Mouse (Mus musculus) hindbrain, embryonic 11.5 days (tissue): ENCODE results near the gene Unk. TPM values are rescaled to one million over a fixed set of nuclear protein-coding genes. Genes with fewer than 3 reads are reported as not detected.
"Not testable (repeated sequence)": the region's sequence is repeated elsewhere in the genome, so short reads cannot be mapped to it uniquely, and the experiment has no call there.

Experiments used
- ATAC-seq: fragments of 200-750 bp; cut with Nextera tagmentation; 2 replicates; pipeline ENCODE4 v1.8.0; 2017; ENCODE audit warnings: mild to moderate bottlenecking, moderate TSS enrichment, moderate library complexity; ENCODE audit not compliant: low FRiP score
- DNase-seq: peaks from one replicate; pipeline ENCODE4 v3.0.0-alpha.2; 2015; ENCODE audit warnings: low spot score
- H3K27ac ChIP-seq: fragments of 300-500 bp; sonication (generic); 2 replicates; pipeline ENCODE4 v1.5.1; 2014; ENCODE audit warnings: mild to moderate bottlenecking, low read depth, low read length
- H3K27me3 ChIP-seq: fragments of 300-500 bp; sonication (generic); 2 replicates; pipeline ENCODE4 v1.6.1; 2014; ENCODE audit warnings: mild to moderate bottlenecking, low read length, moderate library complexity, mixed read lengths; ENCODE audit not compliant: control insufficient read depth, insufficient read depth
- H3K36me3 ChIP-seq: fragments of 300-500 bp; sonication (generic); 2 replicates; pipeline ENCODE4 v1.6.1; 2014; ENCODE audit warnings: mild to moderate bottlenecking, low read length, moderate library complexity, mixed read lengths; ENCODE audit not compliant: control insufficient read depth, insufficient read depth
- H3K4me1 ChIP-seq: fragments of 300-500 bp; sonication (generic); replicated peaks from 2 replicates; pipeline ENCODE4 v1.6.1; 2014; ENCODE audit warnings: low read length, mixed read lengths; ENCODE audit not compliant: control insufficient read depth, insufficient read depth
- H3K4me2 ChIP-seq: fragments of 300-500 bp; sonication (generic); replicated peaks from 2 replicates; pipeline ENCODE4 v1.6.1; 2014; ENCODE audit warnings: mild to moderate bottlenecking, low read depth, low read length
- H3K4me3 ChIP-seq: fragments of 300-500 bp; sonication (generic); 2 replicates; pipeline ENCODE4 v1.5.1; 2014; ENCODE audit warnings: low read depth, low read length
- H3K9ac ChIP-seq: fragments of 300-500 bp; sonication (generic); 2 replicates; pipeline ENCODE4 v1.6.1; 2014; ENCODE audit warnings: low read depth, low read length
- H3K9me3 ChIP-seq: fragments of 300-500 bp; sonication (generic); 2 replicates; pipeline ENCODE4 v1.6.1; 2016; ENCODE audit warnings: low read length; ENCODE audit not compliant: control insufficient read depth
- WGBS: fragments of 180-500 bp; shearing (Covaris S2); extraction: QIAGEN DNeasy Blood & Tissue Kit; methylation state at CpG from one replicate; pipeline ENCODE4 v1.1.7; 2014; 5-methylcytosine and 5-hydroxymethylcytosine counted together
- polyA plus RNA-seq: library from polyadenylated mRNA; unstranded; fragments of >200 nt; fragmentation: Nextera tagmentation; extraction: Ambion mirVana; gene quantifications from 2 replicates; pipeline ENCODE4 v1.2.1, GENCODE M21; 2014

The Unk gene
- polyA plus RNA-seq, 1 experiment from 2014 or later: 26.9 TPM

DNA sequence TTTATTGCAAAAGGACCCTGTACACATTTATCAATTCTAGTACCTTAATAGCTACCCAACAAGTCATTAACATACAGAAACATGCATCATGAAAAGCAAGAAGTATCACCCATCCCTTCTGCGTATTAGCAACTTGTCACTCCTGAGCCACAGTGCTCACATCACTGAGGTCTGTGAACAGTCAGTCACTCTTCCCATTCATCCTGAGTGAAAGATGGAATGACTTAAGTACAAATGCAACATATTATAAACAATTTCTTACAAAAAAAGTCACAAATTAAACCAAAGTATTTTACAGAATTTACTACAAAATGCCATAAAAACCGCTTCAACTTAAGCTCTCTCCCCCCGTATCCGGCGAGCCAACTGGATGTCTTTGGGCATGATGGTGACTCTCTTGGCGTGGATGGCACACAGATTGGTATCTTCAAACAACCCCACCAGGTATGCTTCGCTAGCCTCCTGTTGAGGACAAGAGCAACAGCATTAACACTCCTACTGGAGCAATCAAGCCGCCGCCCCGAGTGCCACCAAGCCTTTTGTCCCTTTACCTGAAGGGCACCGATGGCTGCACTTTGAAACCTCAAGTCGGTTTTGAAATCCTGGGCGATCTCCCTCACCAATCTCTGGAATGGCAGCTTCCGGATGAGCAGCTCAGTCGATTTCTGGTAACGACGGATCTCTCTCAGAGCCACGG is 6.9 kb upstream of the Unk start:
- ATAC-seq, H3K9me3 ChIP-seq, H3K4me1 ChIP-seq, H3K27me3 ChIP-seq, H3K36me3 ChIP-seq: not testable (repeated sequence)
- H3K4me2 ChIP-seq: peak overlapping the region; percentile 34
- H3K27ac ChIP-seq: peak overlapping the region; percentile 98; the same call in 1 of the 2 replicates
- peak; percentile 54 for DNase-seq
- H3K9ac ChIP-seq: peak overlapping the region; percentile 99
- 6% methylated on average over 18 of the region's 18 CpGs for WGBS
- H3K4me3 ChIP-seq: peak overlapping the region; percentile 96

DNA sequence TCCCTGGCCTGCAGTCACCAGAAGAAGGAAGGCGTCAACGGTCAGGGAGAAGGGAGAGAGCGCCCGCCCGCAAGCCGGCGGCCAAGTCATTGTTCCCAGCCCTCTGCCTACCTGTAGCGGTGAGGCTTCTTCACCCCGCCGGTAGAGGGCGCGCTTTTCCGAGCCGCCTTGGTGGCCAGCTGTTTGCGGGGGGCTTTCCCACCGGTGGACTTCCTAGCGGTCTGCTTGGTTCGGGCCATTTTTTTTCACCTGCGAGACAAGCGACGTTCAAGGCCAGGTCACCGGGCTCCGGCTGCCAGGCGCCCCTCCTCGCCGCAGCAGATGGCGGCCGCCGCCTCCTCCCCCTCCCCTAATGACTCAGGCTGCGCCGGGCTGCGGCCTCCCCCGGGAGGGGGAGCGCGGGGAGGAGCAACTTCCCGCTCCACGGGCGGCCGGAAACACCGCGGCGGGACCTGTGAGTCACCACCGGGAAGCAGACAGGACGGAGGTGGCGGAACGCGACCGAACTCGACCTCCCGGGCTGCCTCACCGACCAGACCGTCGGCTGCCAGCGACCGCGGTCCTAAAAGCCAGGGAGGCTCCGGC is 6.3 kb upstream of the Unk start:
- peak; percentile 81 for DNase-seq
- peak overlapping the region; percentile 96 for H3K4me3 ChIP-seq
- H3K27ac ChIP-seq: peak overlapping the region; percentile 98
- peak overlapping the region; percentile 34 for H3K4me2 ChIP-seq
- ATAC-seq: peak; percentile 72
- no peaks in the 10 kb centered on the region for H3K27me3 ChIP-seq
- H3K9me3 ChIP-seq: no peaks in the 10 kb centered on the region
- peak overlapping the region; percentile 99 for H3K9ac ChIP-seq
- H3K4me1 ChIP-seq: no peaks in the 10 kb centered on the region
- WGBS: under 1% methylated on average over 57 of the region's 57 CpGs
- H3K36me3 ChIP-seq: no peaks in the 10 kb centered on the region

DNA sequence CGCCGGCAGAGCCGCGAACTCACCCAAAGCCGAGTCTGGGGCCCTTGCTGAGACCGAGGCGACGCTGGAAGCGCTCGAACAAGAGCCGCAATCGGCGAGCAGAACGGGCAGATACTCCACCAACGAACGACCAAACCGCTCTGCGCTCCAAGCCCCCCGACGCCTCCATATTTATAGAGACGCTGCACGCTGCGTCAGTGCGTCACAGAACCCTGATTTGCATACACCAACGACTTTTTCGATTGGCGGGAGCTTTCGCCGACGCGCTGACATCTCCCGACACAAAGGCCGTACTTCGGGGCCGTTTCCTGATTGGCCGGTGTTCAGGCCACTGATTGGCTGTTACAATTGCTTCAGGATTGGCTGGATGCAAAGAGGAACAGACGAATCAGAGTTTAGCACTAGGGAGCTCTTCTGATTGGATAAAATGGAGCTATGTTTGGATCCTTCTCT is 5.7 kb upstream of the Unk start:
- peak; percentile 97 for DNase-seq
- Histone ChIP-seq H3K36me3 (no peaks in the 10 kb centered on the region), H3K27me3 (no peaks in the 10 kb centered on the region), H3K4me3 (peak overlapping the region; percentile 96), H3K4me1 (no peaks in the 10 kb centered on the region), H3K9ac (peak overlapping the region; percentile 99), H3K9me3 (no peaks in the 10 kb centered on the region), H3K27ac (peak overlapping the region; percentile 98), H3K4me2 (no peak overlapping the region)
- ATAC-seq: peak; percentile 94
- WGBS: under 1% methylated on average over 37 of the region's 37 CpGs

DNA sequence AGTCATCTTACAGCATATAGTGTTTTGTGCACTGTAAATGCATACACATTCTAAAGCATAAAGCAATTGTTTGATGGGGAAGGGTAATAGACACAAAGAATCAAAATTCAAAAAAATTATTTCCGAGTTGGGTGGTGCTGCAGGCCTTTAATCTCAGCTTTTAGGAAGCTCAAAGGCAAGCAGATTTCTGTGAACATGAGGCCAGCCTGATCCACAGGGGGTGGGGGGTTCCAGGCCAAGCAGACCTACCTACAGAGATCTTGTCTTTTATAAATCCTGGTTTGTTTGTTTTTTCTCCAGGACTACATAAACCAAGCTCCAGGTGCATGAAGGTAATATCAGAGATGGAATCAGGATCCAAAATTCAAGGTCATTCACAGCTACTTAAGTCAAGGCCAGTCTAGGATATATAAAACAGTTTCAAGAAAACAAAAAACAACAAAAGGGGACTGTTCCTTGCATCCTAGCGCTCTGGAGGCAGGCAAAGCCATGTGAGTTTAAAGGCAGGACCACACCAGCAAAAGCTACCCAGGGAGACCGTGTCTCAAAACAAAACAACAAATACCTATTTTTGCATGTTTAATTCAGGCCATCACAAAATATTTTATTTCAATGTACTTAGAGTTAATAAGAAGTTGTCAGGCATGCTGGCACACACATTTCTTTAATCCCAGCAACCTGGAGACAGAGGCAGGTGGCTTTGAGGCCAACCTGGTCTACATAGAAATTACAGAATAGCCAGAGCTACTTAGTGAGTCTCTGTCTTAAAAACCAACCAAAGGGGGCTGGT is 4.9 kb upstream of the Unk start:
- WGBS: 87% methylated on average over 3 of the region's 3 CpGs
- Histone ChIP-seq H3K4me2 (no peak overlapping the region), H3K9me3 (no peaks in the 10 kb centered on the region), H3K4me3 (no peak overlapping the region), H3K27me3 (no peaks in the 10 kb centered on the region), H3K36me3 (no peaks in the 10 kb centered on the region), H3K4me1 (no peaks in the 10 kb centered on the region), H3K27ac (no peak overlapping the region), H3K9ac (no peak overlapping the region)
- DNase-seq (no peak), ATAC-seq (no peak)

DNA sequence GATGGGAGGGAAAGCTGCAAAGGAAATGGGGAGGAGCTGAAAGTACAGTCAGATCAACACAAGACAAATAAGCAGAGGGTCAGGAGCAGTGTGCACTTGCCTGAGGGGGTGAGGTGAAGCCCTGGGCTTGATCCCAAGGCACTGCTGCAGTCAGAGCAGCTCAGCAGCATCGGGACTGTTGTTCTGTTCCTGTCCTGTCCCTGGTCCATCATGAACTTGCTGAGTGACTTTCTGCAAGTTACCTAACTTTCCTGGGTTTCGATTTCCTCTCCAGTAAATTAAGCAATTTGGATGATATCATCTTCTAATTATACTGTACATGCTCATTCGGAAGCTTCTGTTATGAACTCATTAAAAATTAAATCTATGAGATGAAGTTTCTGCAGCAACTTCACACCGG is 2.4 kb upstream of the Unk start, which contains the start of gene H3f3b:
Gene H3f3b, minus strand, starts transcription at position 207 of the 400 bp plus-strand sequence.
- H3K4me1 ChIP-seq: peaks cover 3% of the 10 kb centered on the region; the same call in 1 of the 2 replicates
- DNase-seq (no peak), ATAC-seq (no peak)
- no peaks in the 10 kb centered on the region for H3K36me3 ChIP-seq
- no peak within 1 kb of the TSS for H3K9ac ChIP-seq
- no peak within 1 kb of the TSS for H3K4me3 ChIP-seq
- H3K27me3 ChIP-seq: no peaks in the 10 kb centered on the region
- H3K4me2 ChIP-seq: no peak within 1 kb of the TSS
- WGBS: 80% methylated on average over 4 of the region's 4 CpGs
- no peaks in the 10 kb centered on the region for H3K9me3 ChIP-seq
- H3K27ac ChIP-seq: no peak within 1 kb of the TSS

DNA sequence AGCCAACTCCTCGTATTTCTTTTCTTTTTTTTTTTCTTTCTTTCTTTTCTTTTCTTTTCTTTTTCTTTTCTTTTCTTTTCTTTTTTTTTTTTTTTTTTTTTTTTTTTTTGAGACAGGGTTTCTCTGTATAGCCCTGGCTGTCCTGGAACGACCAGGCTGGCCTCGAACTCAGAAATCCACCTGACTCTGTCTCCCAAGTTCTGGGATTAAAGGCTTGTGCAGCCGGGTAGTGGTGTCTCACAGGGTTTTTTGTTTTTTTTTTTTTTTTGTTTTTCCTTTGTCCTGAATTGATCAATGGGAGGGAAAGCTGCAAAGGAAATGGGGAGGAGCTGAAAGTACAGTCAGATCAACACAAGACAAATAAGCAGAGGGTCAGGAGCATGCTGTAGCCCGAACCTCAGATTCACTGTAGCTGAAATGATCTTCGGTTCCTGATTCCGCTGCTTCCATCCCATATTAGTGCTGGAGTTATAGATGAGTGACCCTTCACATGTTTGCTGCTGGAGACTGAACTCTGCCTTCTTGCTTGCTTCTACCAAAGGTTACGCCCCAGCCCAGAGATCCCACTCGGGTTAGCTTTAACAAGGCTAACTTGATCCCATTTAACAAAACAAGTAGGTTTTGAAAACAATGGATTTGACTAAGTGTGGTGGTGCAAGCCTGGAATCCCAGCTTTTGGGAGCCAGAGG is 1.8 kb upstream of the Unk start:
- WGBS: 81% methylated on average over 9 of the region's 9 CpGs
- H3K9me3 ChIP-seq: no peaks in the 10 kb centered on the region
- H3K9ac ChIP-seq: no peak overlapping the region
- H3K36me3 ChIP-seq: no peaks in the 10 kb centered on the region
- ATAC-seq (no peak), DNase-seq (no peak)
- H3K4me2 ChIP-seq: no peak overlapping the region
- peaks cover 3% of the 10 kb centered on the region; the same call in 1 of the 2 replicates for H3K4me1 ChIP-seq
- H3K27me3 ChIP-seq: no peaks in the 10 kb centered on the region
- no peak overlapping the region for H3K27ac ChIP-seq
- no peak overlapping the region for H3K4me3 ChIP-seq

DNA sequence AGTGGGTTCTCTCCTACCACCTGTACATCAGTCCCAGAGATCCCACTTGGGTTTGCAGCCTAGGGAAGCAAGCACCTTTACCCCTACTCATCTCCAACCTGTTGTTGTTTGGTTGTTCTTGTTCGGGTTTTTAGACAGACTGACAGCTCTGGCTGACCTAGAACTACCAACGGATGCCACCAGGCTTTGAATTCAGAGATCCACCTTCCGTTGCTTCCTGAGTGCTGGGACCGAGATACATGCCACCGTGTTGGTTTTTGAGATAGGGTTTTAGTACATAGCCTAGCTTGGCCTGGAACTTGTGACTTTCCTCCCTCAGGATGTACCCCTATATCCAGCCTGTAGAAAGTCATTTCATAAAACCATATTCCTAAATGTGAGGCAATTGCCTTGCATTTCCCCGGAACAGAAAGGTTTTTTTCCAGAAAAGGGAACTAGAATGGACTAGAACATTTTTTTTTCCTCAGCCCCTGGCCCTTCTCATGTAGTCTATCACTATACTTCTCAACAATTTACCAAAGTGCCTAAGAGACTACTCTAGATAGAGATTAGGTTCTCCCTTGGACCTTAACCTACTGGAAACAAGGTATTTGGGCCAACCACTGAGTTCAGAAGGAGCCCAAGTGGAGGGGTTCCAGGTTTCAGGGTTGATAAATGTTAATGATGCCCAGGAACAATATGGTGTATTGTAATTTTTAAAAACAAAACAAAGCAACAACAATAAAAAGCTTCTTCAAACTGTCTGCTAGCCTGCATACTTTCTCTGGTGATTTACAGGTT is 846 bp upstream of the Unk start:
- DNase-seq: no peak
- no peak for ATAC-seq

More for the DNA sequence above, 846 bp upstream of the Unk start:
- Histone ChIP-seq H3K4me2 (peak overlapping the region; percentile 17; the same call in 1 of the 2 replicates), H3K36me3 (no peaks in the 10 kb centered on the region), H3K9ac (no peak overlapping the region), H3K4me3 (peak overlapping the region; percentile 54; the same call in 1 of the 2 replicates), H3K4me1 (peaks cover 3% of the 10 kb centered on the region; the same call in 1 of the 2 replicates), H3K9me3 (no peaks in the 10 kb centered on the region), H3K27me3 (no peaks in the 10 kb centered on the region), H3K27ac (no peak overlapping the region)
- WGBS: 82% methylated on average over 6 of the region's 6 CpGs
